Comparison of ENCODE assay signal across 24 mouse cellular contexts in genomic region chr1:166389406-166390125, GRCm38 (mm10).
"Had no signal": no experiment of that assay in that cellular context is flagged by ENCODE, and none has a peak within 500 bp of the region (broad histone marks: within the 10 kb centered on the region; RNA-seq: fewer than 3 reads in every experiment).

No protein-coding gene starts in this region.

- H3K9me3 ChIP-seq: heart, embryonic 10.5 days; hindbrain, embryonic 10.5 days; hindbrain, embryonic 12.5 days; intestine, embryonic 15.5 days; limb, embryonic 13.5 days; limb, embryonic 15.5 days; liver, embryonic 13.5 days had no signal

- H3K9ac ChIP-seq: hindbrain, embryonic 12.5 days; hindbrain, embryonic 14.5 days; intestine, embryonic 15.5 days; limb, embryonic 13.5 days; limb, embryonic 15.5 days; liver, embryonic 13.5 days had no signal

- H3K4me3 ChIP-seq: gastrocnemius, adult 2 months; heart, adult 2 months; heart, embryonic 10.5 days; hindbrain, embryonic 10.5 days; hindbrain, embryonic 12.5 days; intestine, embryonic 15.5 days; layer of hippocampus, adult 2 months; left cerebral cortex, adult 2 months; limb, embryonic 13.5 days; limb, embryonic 15.5 days; liver, embryonic 13.5 days had no signal

- H3K27ac ChIP-seq: gastrocnemius, adult 2 months; heart, adult 2 months; heart, embryonic 10.5 days; hindbrain, embryonic 10.5 days; hindbrain, embryonic 12.5 days; hindbrain, embryonic 14.5 days; intestine, embryonic 15.5 days; layer of hippocampus, adult 2 months; left cerebral cortex, adult 2 months; limb, embryonic 13.5 days; limb, embryonic 15.5 days; liver, embryonic 13.5 days had no signal

- ATAC-seq: forebrain, embryonic 16.5 days; hindbrain, embryonic 16.5 days; inflammation-experienced regulatory T-cells, adult 6 months; intestine, embryonic 15.5 days; intestine, postnatal 0 days had no signal

- H3K4me1 ChIP-seq: heart, embryonic 10.5 days; hindbrain, embryonic 10.5 days; hindbrain, embryonic 12.5 days; intestine, embryonic 15.5 days; limb, embryonic 13.5 days; limb, embryonic 15.5 days; liver, embryonic 13.5 days had no signal

- H3K4me2 ChIP-seq: hindbrain, embryonic 12.5 days; hindbrain, embryonic 14.5 days; intestine, embryonic 15.5 days; limb, embryonic 13.5 days; limb, embryonic 15.5 days; liver, embryonic 13.5 days had no signal

- DNase-seq: gastrocnemius, adult 2 months; gastrocnemius, postnatal 10 days; gastrocnemius, postnatal 25 days; heart, adult 2 months; heart, postnatal 4 days; kidney, adult 18-20 months; kidney, adult 8-10 months; kidney, postnatal 10 days; kidney, postnatal 25 days; kidney, postnatal 4 days; liver, embryonic 13.5 days had no signal

- H3K27me3 ChIP-seq: hindbrain, embryonic 12.5 days; intestine, embryonic 15.5 days; limb, embryonic 13.5 days; limb, embryonic 15.5 days; liver, embryonic 13.5 days had no signal
